Mouse (Mus musculus) left cerebral cortex, adult 2 months (tissue): ENCODE results near the gene Nploc4. TPM values are rescaled to one million over a fixed set of nuclear protein-coding genes. Genes with fewer than 3 reads are reported as not detected.

Experiments used
- DNase-seq, 2 experiments: peaks; one replicate each; pipeline ENCODE4 v3.0.0; 2021 to 2022; ENCODE audit warnings: low spot score in 2 of 2, mixed read lengths in 1 of 2; ENCODE audit errors: extremely low spot score in 1 of 2
- H3K27ac ChIP-seq: fragments of 200-600 bp; 2 replicates; pipeline ENCODE4 v1.8.1; 2022
- H3K4me3 ChIP-seq: fragments of 200-600 bp; 2 replicates; pipeline ENCODE4 v1.8.1; 2022
- CTCF ChIP-seq: fragments of 200-600 bp; IDR thresholded peaks from 2 replicates; pipeline ENCODE4 v1.8.1; 2022; ENCODE audit warnings: antibody characterized with exemption, mild to moderate bottlenecking, moderate library complexity
- intact Hi-C: fragments of 180-260 bp; cut with DNase I; formaldehyde crosslinking; loops from one replicate; pipeline ENCODE4 v1.15.1; 2025
- total RNA-seq, 2 experiments: library from RNA; stranded (reverse); gene quantifications; 2 replicates each; pipeline ENCODE4 v1.2.3; 2021

Nploc4 gene
- total RNA-seq, 2 experiments from 2014 or later, result 70.9 to 72.4 TPM

DNA sequence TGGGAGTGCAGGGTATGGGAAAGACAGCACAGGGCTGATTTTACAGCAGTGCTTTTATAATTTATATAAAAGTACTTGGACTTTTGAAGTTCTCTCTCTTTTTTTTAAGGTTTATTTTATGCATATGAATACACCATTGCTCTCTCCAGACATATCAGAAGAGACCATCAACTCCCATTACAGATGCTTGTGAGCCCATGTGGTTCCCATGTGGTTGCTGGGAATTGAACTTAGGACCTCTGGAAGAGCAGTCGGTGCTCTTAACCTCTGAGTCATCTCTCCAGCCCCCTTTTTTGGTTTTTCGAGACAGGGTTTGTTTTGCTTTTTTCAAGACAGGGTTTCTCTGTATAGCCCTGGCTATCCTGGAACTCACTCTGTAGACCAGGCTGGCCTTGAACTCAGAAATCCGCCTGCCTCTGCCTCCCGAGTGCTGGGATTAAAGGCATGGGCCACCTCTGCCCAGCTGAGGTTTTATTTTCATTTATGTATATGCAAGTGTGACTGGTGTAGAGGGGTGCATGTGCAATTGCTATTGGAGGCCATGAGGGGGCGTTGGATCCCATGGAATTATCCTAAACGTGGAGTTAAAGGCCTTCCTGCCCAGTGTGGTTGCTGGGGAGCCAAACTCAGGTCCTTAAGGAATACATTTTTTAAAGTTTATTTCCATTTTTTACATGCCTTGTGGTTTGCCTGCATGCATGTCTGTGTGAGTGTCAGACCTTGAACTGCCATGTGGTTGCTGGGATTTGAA is 21.5 kb upstream of the Nploc4 start:
- H3K27ac ChIP-seq, result peak overlapping the region; percentile 97; the same call in 1 of the 2 replicates
- H3K4me3 ChIP-seq, result peak overlapping the region; percentile 97
- TF ChIP-seq CTCF, result peak; percentile 11; the same call in 1 of the 2 replicates
- DNase-seq, result no peak
- intact Hi-C loops, result loop anchor here (1.0 kb wide), 1 partner anchor 25 kb away; the partner anchor contains the start of gene Mrpl12

DNA sequence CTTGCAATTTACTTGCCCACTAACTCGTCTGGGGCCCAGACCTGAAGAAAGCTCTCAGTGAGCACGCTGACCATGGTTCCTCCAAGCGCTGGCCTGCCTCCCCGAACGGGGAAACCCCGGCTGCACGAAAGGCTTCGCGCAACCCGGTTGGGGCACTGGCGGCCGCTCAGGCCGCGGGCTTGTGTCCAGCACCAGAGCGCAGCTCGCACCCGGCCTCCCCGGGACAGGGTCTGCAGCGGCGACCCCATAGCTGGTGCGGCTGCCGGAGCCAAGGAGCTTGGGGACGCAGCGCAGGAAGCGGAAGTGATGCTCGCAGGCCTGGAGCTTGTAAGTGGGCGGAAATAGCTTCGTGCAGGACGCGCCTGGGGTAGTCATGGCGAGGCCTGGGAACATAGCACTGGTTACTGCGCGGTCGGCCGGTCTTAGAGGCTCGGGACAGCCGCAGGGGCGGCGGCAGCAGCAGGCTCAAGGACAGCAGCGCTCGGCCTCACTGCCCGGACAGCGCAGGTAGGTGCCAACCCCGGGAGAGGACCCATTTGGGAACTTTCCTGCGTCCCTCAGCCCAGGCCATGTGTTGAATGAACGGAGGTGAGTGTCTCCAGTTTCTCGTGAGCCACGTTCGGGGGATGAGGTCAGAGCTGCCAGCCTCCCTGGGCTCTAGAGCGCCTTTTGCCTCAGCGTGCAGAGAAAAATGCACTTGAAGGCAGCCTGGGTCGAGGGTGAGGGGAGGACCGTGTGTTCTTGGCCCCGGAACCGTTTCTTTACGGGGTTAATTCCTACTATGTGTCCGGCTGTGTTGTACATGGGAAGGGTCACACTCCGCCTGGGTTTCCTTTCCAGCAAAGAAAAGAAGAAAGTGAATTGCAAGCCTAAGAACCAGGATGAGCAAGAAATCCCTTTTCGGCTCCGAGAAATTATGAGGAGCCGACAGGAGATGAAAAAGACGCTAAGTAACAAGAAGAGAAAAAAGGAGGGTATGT is 20.6 kb upstream of the Nploc4 start, which contains the start of the genes Oxld1 and Ccdc137:
Oxld1 (minus strand) TSS at position 297 of the 980 bp plus-strand sequence.
Ccdc137 (plus strand) TSS at position 344 of the 980 bp plus-strand sequence.
- Histone ChIP-seq H3K27ac (peak within 1 kb of the TSS; percentile 97), H3K4me3 (peak within 1 kb of the TSS; percentile 97)
- intact Hi-C loops, result loop anchor here (1.0 kb wide), 1 partner anchor 26 kb away; the partner anchor contains the start of gene Mrpl12
- TF ChIP-seq CTCF, result no peak
- DNase-seq, result peak; percentile 69 to 75

DNA sequence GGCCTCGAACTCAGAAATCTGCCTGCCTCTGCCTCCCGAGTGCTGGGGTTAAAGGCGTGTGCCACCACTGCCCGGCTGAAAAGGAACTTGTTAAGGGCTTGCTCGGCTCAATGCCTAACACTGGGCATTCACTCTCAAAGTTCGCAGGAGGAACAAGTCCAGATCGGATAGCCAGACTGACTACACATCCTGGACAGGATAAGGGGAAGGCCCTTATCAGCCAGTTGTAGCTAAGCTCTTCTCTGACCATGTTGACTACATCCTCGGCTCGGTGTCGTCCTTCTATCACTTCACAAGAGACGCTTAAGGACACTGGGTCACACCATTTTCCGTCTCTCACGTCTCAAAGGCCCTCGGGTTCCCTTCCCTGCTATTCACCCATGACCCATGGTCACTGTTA is 19.9 kb upstream of the Nploc4 start:
- no peak for DNase-seq
- TF ChIP-seq CTCF, result no peak
- peak overlapping the region; percentile 97 for H3K27ac ChIP-seq
- H3K4me3 ChIP-seq, result peak overlapping the region; percentile 97
- intact Hi-C loops, result no loop called here

DNA sequence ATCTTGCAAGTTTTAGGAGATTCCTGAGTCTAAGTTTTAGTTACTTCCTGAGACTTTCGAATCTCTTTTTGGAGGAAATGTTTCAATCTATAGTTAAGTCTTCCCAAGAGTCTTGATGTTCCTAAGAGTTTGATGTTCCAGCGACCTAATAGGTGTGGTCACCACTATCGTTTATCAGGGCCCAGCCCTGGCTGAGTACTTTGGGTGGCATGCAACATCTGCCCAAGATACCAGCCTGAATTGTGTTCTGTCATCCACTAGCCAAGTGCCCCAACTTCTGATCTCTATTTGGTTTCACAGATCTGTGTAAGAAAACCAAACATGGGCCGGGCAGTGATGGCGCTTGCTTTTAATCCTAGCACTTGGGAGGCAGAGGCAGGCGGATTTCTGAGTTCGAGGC is 17.9 kb upstream of the Nploc4 start:
- intact Hi-C loops, result no loop called here
- H3K27ac ChIP-seq, result no peak overlapping the region
- no peak overlapping the region for H3K4me3 ChIP-seq
- no peak for DNase-seq
- no peak for TF ChIP-seq CTCF

DNA sequence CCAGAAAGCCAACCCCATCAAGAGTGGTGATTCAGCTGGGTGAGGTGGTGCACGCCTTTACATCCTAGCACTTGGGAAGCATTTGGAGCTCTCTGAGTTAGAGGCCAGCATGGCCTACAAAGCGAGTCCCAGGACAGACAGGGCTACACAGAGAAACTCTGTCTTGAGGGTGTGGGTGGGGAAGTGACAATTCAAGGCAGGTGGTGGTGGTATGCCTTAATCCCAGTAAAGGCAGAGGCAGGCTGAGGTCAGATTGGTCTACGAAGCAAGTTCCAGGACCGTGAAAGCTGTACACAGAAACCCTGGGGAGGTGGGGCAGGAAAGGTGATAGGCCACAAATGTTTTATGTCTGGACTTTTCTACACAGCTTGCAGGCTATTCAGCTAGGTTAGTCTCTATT is 17.5 kb upstream of the Nploc4 start:
- no peak for DNase-seq
- Histone ChIP-seq H3K4me3 (no peak overlapping the region), H3K27ac (no peak overlapping the region)
- TF ChIP-seq CTCF, result no peak
- intact Hi-C loops, result no loop called here

DNA sequence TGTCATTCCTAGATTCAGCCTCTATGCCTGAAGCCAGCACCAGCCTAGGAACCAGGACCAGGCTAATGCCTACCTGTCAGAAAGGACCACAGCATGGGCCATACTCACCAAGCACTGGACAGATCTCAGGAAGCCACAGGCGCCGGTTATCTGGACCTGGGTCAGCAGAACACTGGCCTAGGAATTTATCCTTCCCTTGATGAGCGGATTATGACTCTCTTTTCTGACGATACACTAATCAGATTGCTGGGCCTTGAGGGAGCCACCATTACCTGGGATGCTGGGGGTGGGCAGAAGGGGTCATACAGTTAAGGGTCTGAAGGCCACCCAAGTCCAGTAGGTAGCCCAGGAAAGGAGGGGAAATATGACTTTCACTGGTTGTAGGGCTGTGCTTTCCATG is 15.8 kb upstream of the Nploc4 start, which contains the start of gene Pde6g:
Pde6g (minus strand) TSS at position 195 of the 400 bp plus-strand sequence.
- intact Hi-C loops, result no loop called here
- Histone ChIP-seq H3K27ac (no peak within 1 kb of the TSS), H3K4me3 (no peak within 1 kb of the TSS)
- TF ChIP-seq CTCF, result no peak
- DNase-seq, result no peak

DNA sequence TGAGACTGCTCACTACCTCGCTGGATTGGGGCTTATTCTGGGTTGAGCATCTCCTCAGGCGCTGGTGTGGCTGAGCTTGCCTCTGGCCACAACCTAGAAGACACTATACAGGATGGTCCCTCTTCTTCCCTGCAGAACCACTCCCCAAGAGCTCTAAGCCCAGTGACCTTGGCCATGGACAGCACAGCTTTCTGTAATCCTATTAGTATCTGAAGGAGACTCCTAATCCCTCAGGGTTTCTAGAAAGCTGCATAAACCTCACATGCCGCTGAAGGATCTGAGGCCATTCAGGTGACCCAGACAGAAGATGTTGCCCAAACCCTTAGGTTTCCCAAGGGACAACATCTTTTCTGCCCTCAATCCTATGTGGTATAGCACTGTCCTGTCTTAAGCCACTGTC is 14.7 kb upstream of the Nploc4 start:
- intact Hi-C loops, result no loop called here
- H3K4me3 ChIP-seq, result no peak overlapping the region
- no peak overlapping the region for H3K27ac ChIP-seq
- no peak for TF ChIP-seq CTCF
- no peak for DNase-seq

DNA sequence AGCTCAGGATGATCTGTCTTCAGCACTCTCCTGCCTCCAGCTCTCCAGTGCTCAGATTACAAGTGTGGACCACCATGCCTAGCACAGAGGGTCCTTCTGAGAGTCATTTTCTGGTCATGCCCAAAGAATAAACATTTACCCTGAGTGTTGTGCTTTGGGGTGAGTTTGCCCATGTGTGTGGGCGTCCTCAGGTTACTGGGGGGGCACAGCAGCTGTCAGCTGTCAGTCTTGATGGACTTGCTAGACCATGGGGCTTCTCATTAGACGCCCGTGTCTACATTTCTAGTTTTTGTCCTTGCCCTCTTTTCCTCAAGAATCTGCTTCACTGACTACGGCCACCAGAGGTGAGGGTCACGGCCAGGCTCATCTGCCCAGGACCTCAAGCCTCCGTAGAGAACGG is 9.7 kb upstream of the Nploc4 start:
- intact Hi-C loops, result no loop called here
- no peak for DNase-seq
- Histone ChIP-seq H3K27ac (no peak overlapping the region), H3K4me3 (no peak overlapping the region)
- TF ChIP-seq CTCF, result no peak

DNA sequence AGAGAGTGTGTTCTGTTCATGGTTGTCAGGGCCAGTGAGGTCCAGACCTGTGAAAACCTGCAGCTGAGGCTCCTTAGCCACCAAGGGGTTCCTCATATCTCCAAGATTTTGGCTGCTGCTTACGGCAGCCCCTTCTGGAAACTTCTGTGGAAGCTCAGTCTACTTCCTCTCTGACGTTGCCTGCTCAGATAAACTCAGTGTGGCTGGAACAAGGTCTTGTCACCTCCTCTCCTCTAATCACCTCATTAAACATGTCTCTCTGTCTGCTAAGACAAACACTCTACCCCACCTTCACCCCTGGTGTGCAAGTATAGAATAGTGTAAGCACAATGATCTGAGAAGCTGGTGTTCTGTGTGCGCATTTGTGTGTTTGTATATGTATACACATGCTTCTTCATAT is 8.0 kb upstream of the Nploc4 start:
- Histone ChIP-seq H3K27ac (no peak overlapping the region), H3K4me3 (no peak overlapping the region)
- TF ChIP-seq CTCF, result no peak
- DNase-seq, result no peak
- intact Hi-C loops, result no loop called here

DNA sequence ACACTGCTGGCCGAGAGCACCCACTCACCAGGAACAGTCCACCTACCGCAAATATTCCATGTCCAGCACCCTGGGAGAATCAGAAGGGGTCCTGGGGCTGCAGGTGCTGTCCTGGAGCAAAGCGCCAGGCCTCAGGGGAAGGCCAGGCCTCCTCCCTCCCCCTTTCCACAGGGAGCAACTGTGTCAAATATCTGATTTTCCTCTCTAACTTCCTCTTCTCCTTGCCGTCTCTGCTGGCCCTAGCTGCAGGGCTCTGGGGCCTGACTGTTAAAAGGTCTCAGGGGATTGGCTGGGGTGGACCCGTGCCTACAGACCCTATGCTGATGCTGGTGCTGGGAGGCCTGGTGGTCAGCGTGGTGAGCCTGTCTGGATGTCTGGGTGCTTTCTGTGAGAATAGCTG is 6.6 kb upstream of the Nploc4 start:
- no peak for DNase-seq
- no peak overlapping the region for H3K4me3 ChIP-seq
- intact Hi-C loops, result no loop called here
- H3K27ac ChIP-seq, result no peak overlapping the region
- no peak for TF ChIP-seq CTCF

DNA sequence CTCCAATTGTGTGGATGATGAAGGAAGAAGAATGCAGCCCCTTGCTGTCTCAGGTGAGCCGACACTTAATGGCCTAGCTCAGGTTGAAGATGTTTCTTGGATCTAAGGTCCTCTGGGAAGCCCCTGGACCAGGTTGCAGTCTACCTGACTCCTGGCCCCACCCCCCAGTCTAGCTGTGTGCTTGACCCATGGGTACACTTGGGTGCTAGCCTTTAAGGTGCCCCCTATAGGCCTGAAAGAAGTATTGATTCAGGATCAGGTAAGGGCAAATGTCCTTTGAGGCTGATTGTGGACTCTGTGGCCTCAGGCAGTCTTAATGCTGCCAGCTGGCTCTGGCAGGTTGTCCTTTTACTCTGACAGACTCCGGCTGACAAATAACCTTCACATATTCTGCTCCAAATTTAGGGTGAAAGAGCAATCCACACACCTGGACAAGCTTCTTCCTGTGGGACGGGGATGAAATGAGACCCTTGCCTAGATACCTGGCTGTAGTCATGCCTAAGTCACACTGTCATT is 5.3 kb upstream of the Nploc4 start:
- intact Hi-C loops, result no loop called here
- Histone ChIP-seq H3K27ac (no peak overlapping the region), H3K4me3 (no peak overlapping the region)
- DNase-seq, result no peak
- TF ChIP-seq CTCF, result no peak; the same call in 1 of the 2 replicates
